Mouse (Mus musculus) MEL-GATA-1-ER (cell line): ENCODE data around the gene Dnah11.

Experiments
- DNase-seq: peaks from one replicate; pipeline ENCODE4 v3.0.0-alpha.2; 2012; ENCODE audit warnings: low read depth; ENCODE audit errors: extremely low read depth

Dnah11 gene

GRCm38 (mm10) chr12:117862655-117863054 is 336.2 kb downstream of the Dnah11 start:
- DNase-seq = no peak

- no peak for DNase-seq
Observed at GRCm38 (mm10) chr12:117861249-117861648, 337.6 kb downstream of the Dnah11 start.

- DNase-seq = no peak
Observed at GRCm38 (mm10) chr12:117860840-117861239, 338.0 kb downstream of the Dnah11 start.

- DNase-seq = no peak
Observed at GRCm38 (mm10) chr12:117857884-117858283, 341.0 kb downstream of the Dnah11 start.

- DNase-seq = no peak
Observed at GRCm38 (mm10) chr12:117857023-117857422, 341.8 kb downstream of the Dnah11 start.

- peak; percentile 56 for DNase-seq
Observed at GRCm38 (mm10) chr12:117853316-117853715, 345.5 kb downstream of the Dnah11 start.

GRCm38 (mm10) chr12:117850472-117850871 is 348.4 kb downstream of the Dnah11 start:
- no peak for DNase-seq

- no peak for DNase-seq
Observed at GRCm38 (mm10) chr12:117848621-117849020, 350.2 kb downstream of the Dnah11 start.

GRCm38 (mm10) chr12:117844917-117845316 is 353.9 kb downstream of the Dnah11 start:
- DNase-seq = no peak

GRCm38 (mm10) chr12:117844075-117844408 is 354.8 kb downstream of the Dnah11 start:
- DNase-seq = peak; percentile 39

- DNase-seq = peak; percentile 87
Observed at GRCm38 (mm10) chr12:117843302-117844074, 355.4 kb downstream of the Dnah11 start.

- DNase-seq = no peak
Observed at GRCm38 (mm10) chr12:117842676-117843075, 356.2 kb downstream of the Dnah11 start.

GRCm38 (mm10) chr12:117840705-117841104 is 358.1 kb downstream of the Dnah11 start:
- no peak for DNase-seq

GRCm38 (mm10) chr12:117837376-117837775 is 361.5 kb downstream of the Dnah11 start:
- no peak for DNase-seq

- no peak for DNase-seq
Observed at GRCm38 (mm10) chr12:117835371-117835770, 363.5 kb downstream of the Dnah11 start.

- DNase-seq = no peak
Observed at GRCm38 (mm10) chr12:117834652-117835051, 364.2 kb downstream of the Dnah11 start.

GRCm38 (mm10) chr12:117832190-117832589 is 366.7 kb downstream of the Dnah11 start:
- no peak for DNase-seq

- DNase-seq = no peak
Observed at GRCm38 (mm10) chr12:117831351-117831961, 367.4 kb downstream of the Dnah11 start.

GRCm38 (mm10) chr12:117828350-117828749 is 370.5 kb downstream of the Dnah11 start:
- DNase-seq = no peak
